Mouse (Mus musculus) myocyte (in vitro differentiated cells): ENCODE data around the gene Gpx3.

Experiments used
- CEBPB ChIP-seq: IDR thresholded peaks from 2 replicates; pipeline ENCODE4 v1.6.1; 2011; ENCODE audit warnings: mild to moderate bottlenecking, moderate library complexity; ENCODE audit not compliant: poor library complexity, insufficient read depth, severe bottlenecking
- E2F4 ChIP-seq: IDR thresholded peaks from one replicate; pipeline ENCODE4 v1.6.1; 2011; ENCODE audit warnings: mild to moderate bottlenecking, control low read depth, moderate library complexity; ENCODE audit not compliant: insufficient read depth
- MAX ChIP-seq: IDR thresholded peaks from one replicate; pipeline ENCODE4 v1.6.1; 2011; ENCODE audit warnings: low read depth, mild to moderate bottlenecking, control low read depth
- MYOD1 ChIP-seq, 3 experiments: IDR thresholded peaks; one replicate each; pipeline ENCODE4 v1.6.1; 2011; ENCODE audit warnings: control low read depth in 2 of 3, low read depth in 2 of 3, mild to moderate bottlenecking in 2 of 3, moderate library complexity in 1 of 3; ENCODE audit not compliant: insufficient read length in 2 of 3, control insufficient read depth in 1 of 3
- POLR2A ChIP-seq: IDR thresholded peaks from one replicate; pipeline ENCODE4 v1.6.1; 2011; ENCODE audit warnings: low read depth, mild to moderate bottlenecking, control low read depth, moderate library complexity; ENCODE audit not compliant: insufficient read length
- POLR2AphosphoS2 ChIP-seq: IDR thresholded peaks from one replicate; pipeline ENCODE4 v1.6.1; 2011; ENCODE audit warnings: low read depth, control low read depth; ENCODE audit not compliant: insufficient read length
- SRF ChIP-seq: IDR thresholded peaks from one replicate; pipeline ENCODE4 v1.6.1; 2011; ENCODE audit warnings: low read depth; ENCODE audit not compliant: control insufficient read depth, insufficient read length
- USF1 ChIP-seq: IDR thresholded peaks from one replicate; pipeline ENCODE4 v1.6.1; 2011; ENCODE audit warnings: low read depth, mild to moderate bottlenecking, control low read depth, moderate library complexity

DNA sequence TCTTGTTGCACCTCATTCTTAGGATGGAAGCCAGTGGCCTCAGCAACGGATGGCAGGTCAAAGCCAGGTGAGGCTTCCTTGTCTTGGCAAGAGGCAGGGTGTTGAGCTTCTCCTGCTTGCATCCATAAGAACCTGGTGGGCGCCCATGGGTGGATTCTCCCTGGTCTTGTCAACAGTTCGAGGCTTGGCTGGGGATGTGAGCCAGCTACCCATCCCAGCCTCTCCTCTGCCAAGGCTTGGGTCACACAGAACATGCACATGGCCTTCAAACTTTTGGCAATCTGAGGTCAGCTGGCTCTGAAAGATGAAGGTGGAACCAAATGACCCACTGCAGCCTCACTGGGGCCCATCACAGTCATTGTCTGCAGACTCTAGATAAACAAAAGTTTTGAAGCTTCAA is 8.9 kb downstream of the Gpx3 start:
- TF ChIP-seq POLR2AphosphoS2: no peak
- TF ChIP-seq MYOD1 (IDR thresholded peaks at IDR 0.05; ENCODE audit: control insufficient read depth in 1 of 3, insufficient read length in 2 of 3, low read depth in 2 of 3): no peak
- TF ChIP-seq POLR2A: no peak
- no peak for TF ChIP-seq MAX
- TF ChIP-seq E2F4: no peak
- no peak for TF ChIP-seq CEBPB
- no peak for TF ChIP-seq USF1
- TF ChIP-seq SRF: no peak
